In the genomic region with DNA sequence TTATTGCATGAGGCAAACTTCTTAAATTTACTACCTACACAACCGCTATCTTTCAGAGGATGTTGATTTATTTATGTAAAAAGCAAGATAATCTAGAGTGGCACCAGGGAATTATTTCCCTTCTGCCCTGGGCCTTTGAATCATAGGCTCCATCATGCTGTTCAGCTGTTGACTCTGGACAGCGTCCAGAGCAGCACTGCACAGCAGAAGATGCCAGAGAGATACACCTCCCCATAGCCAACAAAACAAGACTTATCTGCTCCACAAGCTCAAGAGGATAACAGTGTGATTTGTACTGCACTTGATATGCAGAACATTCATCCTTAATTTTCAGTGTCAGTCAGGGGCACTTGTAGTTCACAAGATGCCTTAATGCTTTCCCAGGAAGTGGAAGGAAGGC, we compare ENCODE assay signal across 13 mouse cellular contexts.
DNase-seq lines count a peak whose midpoint lies in the region; ATAC-seq lines count a peak whose summit lies in the region.
"Had no signal": no experiment of that assay in that cellular context is flagged by ENCODE, and none has a peak within 500 bp of the region (broad histone marks: within the 10 kb centered on the region; RNA-seq: fewer than 3 reads in every experiment).

No protein-coding gene starts in this region.

- no peak overlapping the region for H3K9ac ChIP-seq in kidney, embryonic 15.5 days
- H3K9ac ChIP-seq in hindbrain, embryonic 14.5 days, result no peak overlapping the region
- H3K9ac ChIP-seq: limb, embryonic 13.5 days had no signal

- no peaks in the 10 kb centered on the region for H3K27me3 ChIP-seq in kidney, embryonic 15.5 days
- no peaks in the 10 kb centered on the region for H3K27me3 ChIP-seq in hindbrain, embryonic 14.5 days (ENCODE audit: control insufficient read depth, insufficient read depth, low read length)
- H3K27me3 ChIP-seq: limb, embryonic 13.5 days had no signal

- WGBS in kidney, embryonic 15.5 days, result 34% methylated on average over 2 of the region's 2 CpGs
- WGBS in hindbrain, embryonic 14.5 days, result 71% methylated on average over 2 of the region's 2 CpGs

- no peak overlapping the region for H3K4me2 ChIP-seq in kidney, embryonic 15.5 days
- H3K4me2 ChIP-seq in hindbrain, embryonic 14.5 days (replicated peaks), result no peak overlapping the region
- H3K4me2 ChIP-seq: limb, embryonic 13.5 days had no signal

- no peaks in the 10 kb centered on the region for H3K4me1 ChIP-seq in kidney, embryonic 15.5 days
- no peaks in the 10 kb centered on the region for H3K4me1 ChIP-seq in hindbrain, embryonic 14.5 days (replicated peaks; ENCODE audit: control insufficient read depth, insufficient read depth, low read length)
- H3K4me1 ChIP-seq: limb, embryonic 13.5 days had no signal

- peak; percentile 5 to 13 for DNase-seq in cerebellum, postnatal 36 days
- no peak for DNase-seq in cerebellum, adult 9-11 months
- DNase-seq in kidney, adult 8-10 months, result no peak
- DNase-seq in urinary bladder, postnatal 14 days (ENCODE audit: low spot score), result peak; percentile 6
- no peak for DNase-seq in urinary bladder, postnatal 4 days (ENCODE audit: low spot score in 2 of 2)
- peak; percentile 26 for DNase-seq in skeletal muscle tissue, adult 2 months (ENCODE audit: low read depth, low spot score)
- DNase-seq in hindbrain, embryonic 14.5 days (ENCODE audit: low spot score), result no peak
- DNase-seq: B cell, adult 2 months; lung, adult 18-20 months; right cerebral cortex, postnatal 25 days; thymus, postnatal 36 days had no signal

- H3K9me3 ChIP-seq in kidney, embryonic 15.5 days (replicated peaks), result no peaks in the 10 kb centered on the region
- H3K9me3 ChIP-seq in hindbrain, embryonic 14.5 days (ENCODE audit: control insufficient read depth, low read length), result no peaks in the 10 kb centered on the region
- H3K9me3 ChIP-seq: limb, embryonic 13.5 days had no signal

- no peak overlapping the region for H3K4me3 ChIP-seq in kidney, embryonic 15.5 days (replicated peaks)
- H3K4me3 ChIP-seq in hindbrain, embryonic 14.5 days (replicated peaks; ENCODE audit: low read length), result no peak overlapping the region
- H3K4me3 ChIP-seq: limb, embryonic 13.5 days had no signal

- 0 out of 2 replicates have a peak overlapping the region, but pooled peaks have one; percentile 41 for H3K27ac ChIP-seq in kidney, embryonic 15.5 days
- no peak overlapping the region for H3K27ac ChIP-seq in hindbrain, embryonic 14.5 days
- H3K27ac ChIP-seq: limb, embryonic 13.5 days had no signal

- no peak; the same call in 1 of the 2 replicates for ATAC-seq in kidney, embryonic 15.5 days (replicated peaks; ENCODE audit: low FRiP score)
- ATAC-seq in hindbrain, embryonic 14.5 days (ENCODE audit: low FRiP score), result no peak

- no peaks in the 10 kb centered on the region for H3K36me3 ChIP-seq in kidney, embryonic 15.5 days
- no peaks in the 10 kb centered on the region for H3K36me3 ChIP-seq in hindbrain, embryonic 14.5 days (replicated peaks; ENCODE audit: control insufficient read depth, insufficient read depth)
- H3K36me3 ChIP-seq: limb, embryonic 13.5 days had no signal

Comparison
In these comparisons a context has a peak if more than half of its experiments do, and no peak if none do; other contexts are left out.
1. DNase-seq: peak in cerebellum, postnatal 36 days (2 of 2), urinary bladder, postnatal 14 days (single experiment) and skeletal muscle tissue, adult 2 months (single experiment); none in cerebellum, adult 9-11 months (single experiment), kidney, adult 8-10 months (0 of 2), urinary bladder, postnatal 4 days (0 of 2) and hindbrain, embryonic 14.5 days (single experiment).